Mouse (Mus musculus) midbrain, embryonic 12.5 days (tissue): ENCODE data around the gene Myof. TPM values are rescaled to one million over a fixed set of nuclear protein-coding genes. Genes with fewer than 3 reads are reported as not detected.
A peak's percentile ranks its signal among the peaks of the same experiment; 100 is the strongest.

Source experiments
- ATAC-seq: fragments of 200-750 bp; cut with Nextera tagmentation; 2 replicates; pipeline ENCODE4 v1.8.0; 2017; ENCODE audit warnings: low read depth, moderate TSS enrichment, moderate library complexity; ENCODE audit not compliant: low FRiP score
- H3K27ac ChIP-seq: fragments of 300-500 bp; sonication (generic); replicated peaks from 2 replicates; pipeline ENCODE4 v1.5.1; 2016; ENCODE audit warnings: mild to moderate bottlenecking
- H3K27me3 ChIP-seq: fragments of 300-500 bp; sonication (generic); 2 replicates; pipeline ENCODE4 v1.6.1; 2016; ENCODE audit warnings: mild to moderate bottlenecking
- H3K36me3 ChIP-seq: fragments of 300-500 bp; sonication (generic); 2 replicates; pipeline ENCODE4 v1.6.1; 2016
- H3K4me1 ChIP-seq: fragments of 300-500 bp; sonication (generic); 2 replicates; pipeline ENCODE4 v1.6.1; 2016
- H3K4me2 ChIP-seq: fragments of 300-500 bp; sonication (generic); replicated peaks from 2 replicates; pipeline ENCODE4 v1.6.1; 2016; ENCODE audit warnings: mild to moderate bottlenecking, moderate library complexity
- H3K4me3 ChIP-seq: fragments of 300-500 bp; sonication (generic); 2 replicates; pipeline ENCODE4 v1.5.1; 2016; ENCODE audit warnings: mild to moderate bottlenecking
- H3K9ac ChIP-seq: fragments of 300-500 bp; sonication (generic); replicated peaks from 2 replicates; pipeline ENCODE4 v1.6.1; 2016; ENCODE audit warnings: mild to moderate bottlenecking, moderate library complexity
- H3K9me3 ChIP-seq: fragments of 300-500 bp; sonication (generic); 2 replicates; pipeline ENCODE4 v1.6.1; 2016; ENCODE audit warnings: mild to moderate bottlenecking
- WGBS: fragments of 180-500 bp; shearing (Covaris S2); methylation state at CpG from one replicate; pipeline ENCODE4 v1.1.7; 2016; 5-methylcytosine and 5-hydroxymethylcytosine counted together
- polyA plus RNA-seq: library from polyadenylated mRNA; unstranded; fragments of >200 nt; fragmentation: Nextera tagmentation; extraction: Ambion mirVana; gene quantifications from 2 replicates; pipeline ENCODE4 v1.2.1, GENCODE M21; 2016

The Myof gene
- polyA plus RNA-seq, 1 experiment from 2014 or later = 5.5 TPM

- peaks cover 5% of the 10 kb centered on the region; the same call in 1 of the 2 replicates for H3K27me3 ChIP-seq
- no peak for ATAC-seq
- no peak overlapping the region for H3K4me2 ChIP-seq
- no peaks in the 10 kb centered on the region for H3K4me1 ChIP-seq
- no peak overlapping the region for H3K4me3 ChIP-seq
- no peaks in the 10 kb centered on the region for H3K9me3 ChIP-seq
- no peaks in the 10 kb centered on the region for H3K36me3 ChIP-seq
- no peak overlapping the region for H3K9ac ChIP-seq
- WGBS = 67% methylated on average over 3 of the region's 3 CpGs
- no peak overlapping the region for H3K27ac ChIP-seq
Measured at GRCm38 (mm10) chr19:37924266-37924665, 119.1 kb downstream of the Myof start.

DNA sequence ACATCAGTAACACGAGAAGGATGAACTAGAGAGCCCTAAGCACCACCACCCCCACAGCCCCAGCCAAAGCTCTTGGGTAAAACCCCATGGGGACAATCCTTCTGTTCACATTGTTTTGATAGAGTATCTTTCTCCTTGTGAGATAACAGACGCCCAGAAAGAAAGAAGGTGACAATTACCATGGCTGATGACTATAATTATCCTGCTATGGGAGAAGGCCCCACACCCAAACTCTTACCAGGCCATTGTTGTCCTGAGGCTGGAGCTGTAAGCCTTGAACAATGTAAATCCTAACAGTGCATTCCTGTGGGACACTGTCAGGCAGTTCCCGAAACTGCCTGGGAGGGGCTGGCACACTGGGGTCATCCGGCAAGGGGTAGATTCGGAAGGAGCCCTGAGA, 122.3 kb downstream of the Myof start:
- Histone ChIP-seq H3K9me3 (no peaks in the 10 kb centered on the region), H3K36me3 (no peaks in the 10 kb centered on the region), H3K4me2 (no peak overlapping the region), H3K4me1 (no peaks in the 10 kb centered on the region), H3K27ac (no peak overlapping the region), H3K4me3 (no peak overlapping the region), H3K9ac (no peak overlapping the region), H3K27me3 (peaks cover 7% of the 10 kb centered on the region; the same call in 1 of the 2 replicates)
- 52% methylated on average over 5 of the region's 5 CpGs for WGBS
- ATAC-seq = no peak

DNA sequence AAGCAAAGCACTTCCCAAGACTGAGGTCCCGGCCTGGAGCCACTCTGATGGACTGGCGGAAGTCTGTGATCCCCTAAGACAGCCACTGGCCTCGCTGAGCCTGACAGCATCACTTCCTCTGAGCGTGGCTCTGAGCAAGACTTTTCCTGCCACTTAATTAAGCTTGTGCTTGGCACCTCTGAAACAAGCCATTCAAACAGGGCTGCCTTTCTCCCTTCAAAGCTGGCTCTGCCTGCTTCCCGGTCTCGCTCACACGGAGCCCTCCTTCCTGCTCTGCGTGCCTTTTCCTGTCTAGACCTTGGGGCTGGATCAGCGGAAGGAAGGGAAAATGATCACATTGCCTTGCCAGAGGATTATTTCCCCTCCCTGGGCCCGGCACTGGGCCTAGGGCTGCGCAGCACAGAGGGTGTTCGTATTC, 124.9 kb downstream of the Myof start:
- H3K4me3 ChIP-seq = no peak overlapping the region
- no peaks in the 10 kb centered on the region for H3K4me1 ChIP-seq
- H3K36me3 ChIP-seq = no peaks in the 10 kb centered on the region
- no peak overlapping the region for H3K27ac ChIP-seq
- no peak for ATAC-seq
- no peak overlapping the region for H3K4me2 ChIP-seq
- H3K27me3 ChIP-seq = peaks cover 7% of the 10 kb centered on the region; the same call in 1 of the 2 replicates
- H3K9ac ChIP-seq = no peak overlapping the region
- no peaks in the 10 kb centered on the region for H3K9me3 ChIP-seq
- 53% methylated on average over 12 of the region's 12 CpGs for WGBS

- no peak for ATAC-seq
- 89% methylated on average over 4 of the region's 4 CpGs for WGBS
- H3K27me3 ChIP-seq = peaks cover 9% of the 10 kb centered on the region; the same call in 1 of the 2 replicates
- no peaks in the 10 kb centered on the region for H3K9me3 ChIP-seq
- H3K4me2 ChIP-seq = no peak overlapping the region
- H3K27ac ChIP-seq = no peak overlapping the region
- no peak overlapping the region for H3K9ac ChIP-seq
- H3K4me1 ChIP-seq = no peaks in the 10 kb centered on the region
- H3K4me3 ChIP-seq = no peak overlapping the region
- no peaks in the 10 kb centered on the region for H3K36me3 ChIP-seq
Measured at GRCm38 (mm10) chr19:37914261-37914660, 129.1 kb downstream of the Myof start.

- no peak overlapping the region for H3K4me3 ChIP-seq
Measured at GRCm38 (mm10) chr19:37912501-37912900, 130.9 kb downstream of the Myof start.

DNA sequence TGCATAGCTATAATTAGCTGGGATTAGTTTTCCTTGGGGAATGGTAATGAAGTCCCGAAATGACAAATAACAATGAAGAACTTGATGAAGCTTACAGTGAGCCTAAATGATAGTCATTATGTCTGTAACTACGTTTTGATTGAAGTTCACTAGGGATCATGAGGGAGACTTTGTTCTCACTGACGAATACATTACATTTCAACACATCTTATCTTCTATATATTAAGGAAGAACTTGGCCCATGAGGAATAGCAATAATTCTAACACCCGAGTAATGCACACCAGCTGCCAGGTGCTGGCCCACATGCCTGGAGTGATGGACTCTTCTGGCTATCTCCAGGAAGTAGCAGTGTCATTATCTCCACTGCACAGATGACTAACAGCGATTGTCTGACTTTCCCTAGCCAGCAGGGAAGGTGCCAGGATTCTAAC, 133.5 kb downstream of the Myof start:
- H3K4me1 ChIP-seq = peaks cover 6% of the 10 kb centered on the region
- 74% methylated on average over 5 of the region's 5 CpGs for WGBS
- H3K4me3 ChIP-seq = no peak overlapping the region
- H3K9ac ChIP-seq = no peak overlapping the region
- ATAC-seq = no peak
- H3K9me3 ChIP-seq = no peaks in the 10 kb centered on the region
- peaks cover 11% of the 10 kb centered on the region; the same call in 1 of the 2 replicates for H3K27me3 ChIP-seq
- no peaks in the 10 kb centered on the region for H3K36me3 ChIP-seq
- no peak overlapping the region for H3K27ac ChIP-seq
- no peak overlapping the region for H3K4me2 ChIP-seq

More at GRCm38 (mm10) chr19:37912501-37912900, 130.9 kb downstream of the Myof start:
- no peaks in the 10 kb centered on the region for H3K36me3 ChIP-seq
- no peak overlapping the region for H3K4me2 ChIP-seq
- H3K27ac ChIP-seq = no peak overlapping the region
- peaks cover 6% of the 10 kb centered on the region; the same call in 1 of the 2 replicates for H3K27me3 ChIP-seq
- H3K9me3 ChIP-seq = no peaks in the 10 kb centered on the region
- WGBS = 63% methylated on average over 6 of the region's 6 CpGs
- H3K9ac ChIP-seq = no peak overlapping the region
- peaks cover 4% of the 10 kb centered on the region for H3K4me1 ChIP-seq
- no peak for ATAC-seq

DNA sequence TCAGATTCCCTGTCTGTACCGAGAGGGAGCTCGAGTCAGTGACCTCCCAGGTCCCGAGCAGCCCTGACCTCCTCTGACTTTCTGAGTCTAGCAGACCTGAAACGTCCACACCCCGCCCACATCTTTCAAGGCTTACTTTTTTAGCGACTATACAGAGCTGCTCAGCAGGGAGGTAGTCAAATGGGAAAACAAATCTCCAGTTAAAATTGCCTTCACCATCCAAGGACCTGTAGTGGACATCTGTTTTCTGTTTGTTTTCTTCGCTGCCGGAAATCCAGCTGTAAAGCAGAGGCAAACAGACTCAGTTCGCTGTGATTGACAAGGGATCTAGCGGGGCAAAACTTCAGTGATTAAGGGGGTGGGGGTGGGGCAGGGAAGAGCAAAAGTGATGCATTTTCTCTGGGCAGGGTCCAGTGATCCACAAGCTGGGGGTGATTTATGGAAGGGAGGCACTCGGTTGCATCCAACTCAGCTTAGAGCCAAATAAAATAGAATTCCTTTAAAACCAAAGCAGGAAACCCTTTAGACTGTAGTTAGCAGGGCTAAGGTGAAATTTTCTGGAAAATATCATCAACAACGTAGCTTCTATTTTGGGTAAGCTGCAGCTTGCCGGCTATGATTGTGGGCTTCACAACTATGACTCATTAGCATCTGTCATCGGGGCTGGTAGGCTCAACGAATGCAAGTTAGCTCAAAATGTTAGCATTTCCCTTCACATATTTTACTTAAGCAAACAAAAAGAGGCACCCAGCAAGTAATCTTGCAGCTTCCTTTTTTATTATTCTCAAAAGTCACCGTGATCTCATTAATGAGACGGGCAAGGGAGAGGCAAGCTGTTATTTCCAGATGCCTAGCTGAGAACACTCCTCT, 135.7 kb downstream of the Myof start:
- no peak overlapping the region for H3K9ac ChIP-seq
- peaks cover 6% of the 10 kb centered on the region for H3K4me1 ChIP-seq
- no peak overlapping the region for H3K27ac ChIP-seq
- WGBS = 38% methylated on average over 17 of the region's 17 CpGs
- H3K36me3 ChIP-seq = no peaks in the 10 kb centered on the region
- no peak overlapping the region for H3K4me2 ChIP-seq
- no peak overlapping the region for H3K4me3 ChIP-seq
- peaks cover 27% of the 10 kb centered on the region; the same call in 1 of the 2 replicates for H3K27me3 ChIP-seq
- no peaks in the 10 kb centered on the region for H3K9me3 ChIP-seq
- no peak for ATAC-seq

- Histone ChIP-seq H3K27ac (no peak overlapping the region), H3K9ac (no peak overlapping the region), H3K27me3 (peaks cover 35% of the 10 kb centered on the region), H3K4me1 (peaks cover 6% of the 10 kb centered on the region), H3K9me3 (no peaks in the 10 kb centered on the region), H3K4me3 (no peak overlapping the region), H3K36me3 (no peaks in the 10 kb centered on the region), H3K4me2 (no peak overlapping the region)
- WGBS = 72% methylated on average over 3 of the region's 3 CpGs
- ATAC-seq = no peak
Measured at GRCm38 (mm10) chr19:37906916-37907315, 136.5 kb downstream of the Myof start.

DNA sequence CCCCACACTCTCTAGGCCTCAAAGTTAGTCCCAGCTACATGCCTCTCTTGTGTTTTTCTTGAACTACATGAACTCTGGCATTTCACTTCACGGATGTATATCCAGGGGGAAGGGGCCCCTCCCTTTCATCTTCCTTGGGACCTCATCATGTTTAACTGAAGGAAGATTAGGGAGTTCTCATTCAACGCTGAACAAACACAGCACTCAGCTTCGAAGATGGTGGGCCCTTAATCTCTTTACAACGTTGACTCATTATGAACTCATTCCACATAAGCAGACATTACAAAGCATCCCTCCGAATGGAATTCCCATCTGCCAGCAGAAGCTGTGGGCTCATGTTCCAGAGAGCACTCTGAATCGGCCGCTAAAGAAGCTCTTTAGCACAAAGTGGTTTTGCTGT, 147.3 kb downstream of the Myof start:
- WGBS = 21% methylated on average over 7 of the region's 7 CpGs
- peak; percentile 69 for ATAC-seq
- Histone ChIP-seq H3K27ac (no peak overlapping the region), H3K4me3 (no peak overlapping the region), H3K36me3 (no peaks in the 10 kb centered on the region), H3K9ac (no peak overlapping the region), H3K4me2 (no peak overlapping the region), H3K4me1 (0 out of 2 replicates have a peak, but pooled peaks cover 9% of the 10 kb centered on the region), H3K9me3 (no peaks in the 10 kb centered on the region), H3K27me3 (peaks cover 86% of the 10 kb centered on the region)

DNA sequence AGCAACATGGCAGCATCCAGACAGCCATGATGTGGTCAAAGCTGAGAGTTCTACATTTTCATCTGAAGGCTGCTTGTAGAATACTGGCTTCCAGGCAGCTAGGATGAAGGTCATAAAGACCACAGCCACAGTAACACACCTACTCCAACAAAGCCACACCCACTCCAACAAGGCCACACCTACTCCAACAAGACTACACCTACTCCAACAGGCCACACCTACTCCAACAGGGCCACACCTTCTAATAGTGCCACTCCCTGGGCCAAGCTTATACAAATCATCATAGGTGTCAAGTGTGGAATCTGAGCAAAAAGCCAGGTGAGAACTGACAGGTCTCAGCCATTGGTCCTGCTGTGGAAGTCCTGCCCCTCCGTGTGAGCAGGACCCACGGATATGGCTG, 152.4 kb downstream of the Myof start:
- H3K9ac ChIP-seq = no peak overlapping the region
- no peaks in the 10 kb centered on the region for H3K9me3 ChIP-seq
- H3K4me3 ChIP-seq = no peak overlapping the region
- no peak overlapping the region for H3K27ac ChIP-seq
- ATAC-seq = no peak
- peaks cover 86% of the 10 kb centered on the region for H3K27me3 ChIP-seq
- 86% methylated on average over 2 of the region's 2 CpGs for WGBS
- no peak overlapping the region for H3K4me2 ChIP-seq
- no peaks in the 10 kb centered on the region for H3K36me3 ChIP-seq
- 0 out of 2 replicates have a peak, but pooled peaks cover 4% of the 10 kb centered on the region for H3K4me1 ChIP-seq

DNA sequence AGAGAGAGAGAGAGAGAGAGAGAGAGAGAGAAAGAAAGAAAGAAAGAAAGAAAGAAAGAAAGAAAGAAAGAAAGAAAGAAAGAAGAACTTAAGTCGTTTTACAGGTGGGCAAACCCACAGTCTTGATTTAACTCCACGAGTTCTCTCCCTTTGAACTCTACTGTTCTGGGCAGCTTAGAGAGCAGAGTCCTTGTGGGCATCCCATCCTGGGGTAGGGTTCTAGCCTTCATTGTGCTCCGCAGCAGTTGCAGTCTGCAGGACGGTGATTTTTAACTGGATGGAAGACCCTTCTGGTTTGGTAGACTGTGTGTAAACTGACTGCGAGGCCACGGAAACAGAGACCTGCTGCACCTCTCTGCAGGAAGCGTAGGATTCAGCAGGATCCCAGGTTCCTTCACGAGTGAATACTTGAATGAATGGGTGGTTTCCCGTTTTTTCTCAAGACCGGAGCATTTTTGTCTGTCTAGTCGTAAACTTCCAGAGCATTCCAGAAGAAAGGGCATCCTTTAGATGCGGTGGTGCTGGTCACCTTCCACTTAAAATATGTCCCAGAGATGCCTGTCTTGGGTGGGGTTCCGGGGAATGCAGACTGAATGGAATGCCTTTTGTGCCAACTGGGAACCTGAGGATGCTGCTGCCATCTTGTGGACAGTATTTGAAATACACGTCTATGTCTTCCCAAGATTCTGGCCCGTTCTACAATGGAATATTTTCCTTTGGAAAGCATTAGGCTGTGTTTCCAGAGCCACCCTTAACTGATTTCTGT, 156.8 kb downstream of the Myof start:
- peak; percentile 58 for ATAC-seq
- Histone ChIP-seq H3K9me3 (no peaks in the 10 kb centered on the region), H3K27me3 (peaks cover 87% of the 10 kb centered on the region), H3K4me1 (peaks cover 4% of the 10 kb centered on the region; the same call in 1 of the 2 replicates), H3K4me3 (peak overlapping the region; percentile 25), H3K9ac (peak overlapping the region; percentile 21; the same call in 1 of the 2 replicates), H3K36me3 (no peaks in the 10 kb centered on the region), H3K4me2 (peak overlapping the region; percentile 48), H3K27ac (no peak overlapping the region)
- 21% methylated on average over 15 of the region's 15 CpGs for WGBS
